Mouse (Mus musculus) forebrain, embryonic 16.5 days (tissue): ENCODE measurements at regions not wholly inside any gene's neighbourhood (a gene's known extent, or its start where the extent isn't known, plus 50 kb on each side); places are given as distances from the start of the nearest gene placed in this dataset.

ENCODE experiments used
- ATAC-seq: fragments of 200-750 bp; cut with Nextera tagmentation; 2 replicates; pipeline ENCODE4 v1.8.0; 2017; ENCODE audit warnings: mild to moderate bottlenecking, moderate library complexity
- H3K27ac ChIP-seq: fragments of 300-500 bp; sonication (generic); 2 replicates; pipeline ENCODE4 v1.5.1; 2014; ENCODE audit warnings: low read length, control low read depth
- H3K27me3 ChIP-seq: fragments of 300-500 bp; sonication (generic); replicated peaks from 2 replicates; pipeline ENCODE4 v1.6.1; 2014; ENCODE audit warnings: low read length; ENCODE audit not compliant: control insufficient read depth, insufficient read depth
- H3K36me3 ChIP-seq: fragments of 300-500 bp; sonication (generic); 2 replicates; pipeline ENCODE4 v1.6.1; 2014; ENCODE audit not compliant: control insufficient read depth, insufficient read depth
- H3K4me1 ChIP-seq: fragments of 300-500 bp; sonication (generic); replicated peaks from 2 replicates; pipeline ENCODE4 v1.6.1; 2014; ENCODE audit warnings: low read length; ENCODE audit not compliant: control insufficient read depth, insufficient read depth
- H3K4me2 ChIP-seq: fragments of 300-500 bp; sonication (generic); 2 replicates; pipeline ENCODE4 v1.6.1; 2014; ENCODE audit warnings: mild to moderate bottlenecking, low read length, control low read depth
- H3K4me3 ChIP-seq: fragments of 300-500 bp; sonication (generic); replicated peaks from 2 replicates; pipeline ENCODE4 v1.5.1; 2014; ENCODE audit warnings: mild to moderate bottlenecking, low read length, control low read depth
- H3K9ac ChIP-seq: fragments of 300-500 bp; sonication (generic); replicated peaks from 2 replicates; pipeline ENCODE4 v1.6.1; 2014; ENCODE audit warnings: low read depth, low read length, control low read depth
- H3K9me3 ChIP-seq: fragments of 300-500 bp; sonication (generic); 2 replicates; pipeline ENCODE4 v1.6.1; 2016; ENCODE audit warnings: low read length; ENCODE audit not compliant: control insufficient read depth
- WGBS: fragments of 180-500 bp; shearing (Covaris S2); extraction: QIAGEN DNeasy Blood & Tissue Kit; methylation state at CpG from one replicate; pipeline ENCODE4 v1.1.7; 2014; 5-methylcytosine and 5-hydroxymethylcytosine counted together

DNA sequence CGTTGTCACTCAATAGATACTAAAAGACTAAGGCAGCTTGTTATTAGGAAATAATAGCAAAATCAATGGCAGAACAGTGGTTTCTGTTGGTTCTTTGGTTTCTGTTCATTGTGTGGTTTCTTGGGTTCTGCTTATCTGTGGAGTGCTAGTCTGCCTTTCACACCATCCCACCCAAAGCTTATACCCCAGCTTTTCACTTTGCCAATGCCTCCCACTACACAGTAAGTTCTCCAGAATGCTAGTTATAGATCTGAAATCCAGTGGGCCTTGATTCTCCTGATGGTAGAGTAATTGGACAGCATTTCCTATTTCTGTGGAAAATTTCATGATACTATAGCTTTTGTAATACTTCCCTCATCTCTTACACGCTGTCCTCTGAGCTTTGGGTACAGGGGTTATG lies 700.8 kb upstream of the 1700009N14Rik start:
- H3K4me3 ChIP-seq = no peak overlapping the region
- H3K36me3 ChIP-seq = no peaks in the 10 kb centered on the region
- H3K9me3 ChIP-seq = no peaks in the 10 kb centered on the region
- ATAC-seq = no peak
- H3K27ac ChIP-seq = no peak overlapping the region
- no peaks in the 10 kb centered on the region for H3K27me3 ChIP-seq
- WGBS = 82% methylated on average over 2 of the region's 2 CpGs
- no peak overlapping the region for H3K4me2 ChIP-seq
- no peak overlapping the region for H3K9ac ChIP-seq
- no peaks in the 10 kb centered on the region for H3K4me1 ChIP-seq

DNA sequence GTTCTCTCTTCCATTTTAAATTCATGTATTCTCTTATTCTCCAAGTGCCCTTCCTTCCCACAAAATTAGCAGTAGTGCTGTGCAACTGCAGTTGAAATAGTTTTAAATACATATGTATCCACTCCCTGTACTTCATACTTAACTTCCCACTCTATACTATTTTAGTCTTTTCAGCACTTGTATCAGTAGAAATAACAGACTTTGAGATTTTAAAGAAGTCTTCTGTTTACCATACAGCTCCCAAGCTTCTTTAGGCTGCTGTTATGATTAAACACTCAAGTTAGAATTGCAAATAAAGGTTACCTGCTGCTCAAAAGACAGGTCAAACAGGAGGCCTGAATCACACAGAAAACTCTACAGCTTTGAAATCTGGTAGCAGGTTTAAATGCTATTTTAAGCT lies 665.1 kb upstream of the 1700009N14Rik start:
- no peaks in the 10 kb centered on the region for H3K9me3 ChIP-seq
- H3K27ac ChIP-seq = no peak overlapping the region
- H3K4me3 ChIP-seq = no peak overlapping the region
- no peaks in the 10 kb centered on the region for H3K36me3 ChIP-seq
- no peak overlapping the region for H3K4me2 ChIP-seq
- H3K27me3 ChIP-seq = no peaks in the 10 kb centered on the region
- H3K4me1 ChIP-seq = no peaks in the 10 kb centered on the region
- ATAC-seq = no peak
- no peak overlapping the region for H3K9ac ChIP-seq

DNA sequence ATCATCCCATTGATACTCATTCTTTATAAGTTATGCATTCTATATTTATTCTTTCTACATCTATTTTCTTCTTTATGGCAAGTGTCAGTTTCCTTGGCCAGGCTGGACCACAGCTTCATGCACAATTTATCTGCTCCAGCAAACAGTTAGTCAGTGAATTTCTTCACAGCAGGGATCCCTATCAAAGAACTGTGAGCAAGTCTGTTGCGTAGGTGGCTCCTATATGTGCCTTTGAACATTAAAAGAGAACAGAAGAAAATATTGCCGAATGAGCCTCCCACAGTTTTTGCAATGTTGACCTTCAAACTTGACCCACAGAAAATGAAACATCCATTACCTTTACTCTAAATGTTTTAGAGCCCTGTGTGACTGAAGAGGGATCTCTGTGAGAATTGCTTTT lies 625.0 kb upstream of the 1700009N14Rik start:
- no peak for ATAC-seq

DNA sequence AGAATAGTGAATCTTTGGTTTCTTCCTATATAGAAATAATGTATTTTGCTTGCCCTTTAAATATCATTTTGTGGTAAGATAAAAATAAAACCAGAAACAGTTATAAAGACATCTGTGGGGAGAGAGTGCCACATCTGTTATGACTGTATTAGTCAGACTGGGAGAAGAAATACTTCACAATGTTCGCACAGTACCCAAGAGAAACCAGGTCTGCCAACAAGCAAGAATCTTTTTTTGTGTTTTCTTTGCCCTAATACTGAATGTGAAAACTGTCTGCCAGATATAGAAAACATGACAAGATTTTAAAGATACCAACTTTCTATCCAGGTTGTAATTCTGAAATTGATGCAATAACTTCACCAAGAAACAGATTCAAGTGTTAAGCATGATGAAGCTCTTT lies 601.8 kb upstream of the 1700009N14Rik start:
- Histone ChIP-seq H3K4me2 (no peak overlapping the region), H3K27ac (no peak overlapping the region), H3K36me3 (no peaks in the 10 kb centered on the region), H3K9me3 (no peaks in the 10 kb centered on the region), H3K27me3 (no peaks in the 10 kb centered on the region), H3K4me1 (no peaks in the 10 kb centered on the region), H3K4me3 (no peak overlapping the region), H3K9ac (no peak overlapping the region)
- 95% methylated on average over 1 of the region's 1 CpGs for WGBS
- ATAC-seq = no peak

More for the DNA sequence above, 625.0 kb upstream of the 1700009N14Rik start:
- Histone ChIP-seq H3K9me3 (no peaks in the 10 kb centered on the region), H3K27me3 (no peaks in the 10 kb centered on the region), H3K4me2 (no peak overlapping the region), H3K9ac (no peak overlapping the region), H3K4me3 (no peak overlapping the region), H3K4me1 (no peaks in the 10 kb centered on the region), H3K27ac (no peak overlapping the region), H3K36me3 (no peaks in the 10 kb centered on the region)
- 89% methylated on average over 2 of the region's 2 CpGs for WGBS

DNA sequence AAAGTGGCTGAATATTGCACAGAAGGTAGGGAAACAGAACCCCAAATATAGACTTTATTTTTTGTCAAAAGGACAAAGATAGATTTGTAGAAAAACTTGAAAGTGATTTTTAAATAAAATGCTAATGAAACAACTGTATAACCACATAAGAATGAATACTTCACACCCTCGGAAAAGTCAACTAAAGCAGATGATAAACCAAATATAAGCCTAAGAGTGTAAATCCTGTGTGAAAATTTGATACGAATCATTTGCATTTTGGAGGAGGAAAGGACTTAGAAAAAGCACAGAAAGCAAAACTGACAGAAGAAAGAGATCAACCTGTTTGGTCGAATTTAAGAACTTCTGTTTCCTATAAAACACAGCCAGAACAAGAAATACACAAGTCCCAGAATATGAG lies 595.7 kb upstream of the 1700009N14Rik start:
- Histone ChIP-seq H3K4me2 (no peak overlapping the region), H3K9ac (no peak overlapping the region), H3K36me3 (no peaks in the 10 kb centered on the region), H3K4me1 (no peaks in the 10 kb centered on the region), H3K27ac (no peak overlapping the region), H3K4me3 (no peak overlapping the region), H3K9me3 (no peaks in the 10 kb centered on the region), H3K27me3 (no peaks in the 10 kb centered on the region)
- ATAC-seq = no peak
- WGBS = 65% methylated on average over 3 of the region's 3 CpGs

DNA sequence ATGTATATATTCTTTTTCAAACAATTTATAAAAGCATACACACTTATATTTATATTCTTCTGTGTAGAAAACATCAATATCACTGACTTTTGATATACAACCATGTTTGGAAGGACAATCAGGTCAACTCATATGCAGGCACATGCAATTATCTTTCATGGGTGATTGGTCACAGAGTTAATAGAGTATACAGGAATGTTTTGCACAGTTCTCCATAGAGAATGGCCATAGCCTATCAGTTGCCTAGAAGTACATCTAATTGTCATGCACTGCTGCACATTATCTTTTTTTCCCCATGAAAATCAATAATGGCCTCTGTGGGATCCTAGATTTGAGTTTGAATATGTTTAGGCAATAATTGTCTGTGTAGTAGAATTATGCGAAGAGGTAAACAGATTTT lies 549.5 kb upstream of the 1700009N14Rik start:
- H3K27me3 ChIP-seq = no peaks in the 10 kb centered on the region
- ATAC-seq = no peak
- no peaks in the 10 kb centered on the region for H3K36me3 ChIP-seq
- H3K9ac ChIP-seq = no peak overlapping the region
- H3K4me3 ChIP-seq = no peak overlapping the region
- H3K27ac ChIP-seq = no peak overlapping the region
- H3K9me3 ChIP-seq = no peaks in the 10 kb centered on the region
- WGBS = 96% methylated on average over 1 of the region's 1 CpGs
- no peak overlapping the region for H3K4me2 ChIP-seq
- H3K4me1 ChIP-seq = no peaks in the 10 kb centered on the region

DNA sequence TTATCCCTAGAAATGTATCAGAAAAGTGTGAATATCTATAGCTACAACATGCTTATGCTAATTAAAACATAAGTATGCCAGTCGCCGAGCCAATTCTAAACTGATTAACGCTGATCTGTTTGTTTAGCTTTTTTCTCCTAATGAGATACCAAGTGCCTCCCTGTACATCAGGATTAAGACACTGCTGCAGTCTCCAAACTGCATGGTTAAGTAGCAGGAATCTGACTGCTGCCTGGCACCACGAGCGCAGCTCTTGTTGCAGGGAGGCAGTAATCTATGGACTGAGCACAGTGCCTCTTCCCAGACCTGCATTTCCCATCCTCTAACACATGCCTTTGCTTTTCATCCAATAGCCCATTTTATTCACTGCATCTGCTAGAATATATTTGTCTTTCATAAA lies 523.3 kb upstream of the 1700009N14Rik start:
- H3K9ac ChIP-seq = no peak overlapping the region
- no peak overlapping the region for H3K4me2 ChIP-seq
- no peak overlapping the region for H3K4me3 ChIP-seq
- 33% methylated on average over 5 of the region's 5 CpGs for WGBS
- H3K27me3 ChIP-seq = no peaks in the 10 kb centered on the region
- H3K9me3 ChIP-seq = no peaks in the 10 kb centered on the region
- no peaks in the 10 kb centered on the region for H3K36me3 ChIP-seq
- H3K4me1 ChIP-seq = no peaks in the 10 kb centered on the region
- H3K27ac ChIP-seq = no peak overlapping the region
- peak; percentile 43 for ATAC-seq

DNA sequence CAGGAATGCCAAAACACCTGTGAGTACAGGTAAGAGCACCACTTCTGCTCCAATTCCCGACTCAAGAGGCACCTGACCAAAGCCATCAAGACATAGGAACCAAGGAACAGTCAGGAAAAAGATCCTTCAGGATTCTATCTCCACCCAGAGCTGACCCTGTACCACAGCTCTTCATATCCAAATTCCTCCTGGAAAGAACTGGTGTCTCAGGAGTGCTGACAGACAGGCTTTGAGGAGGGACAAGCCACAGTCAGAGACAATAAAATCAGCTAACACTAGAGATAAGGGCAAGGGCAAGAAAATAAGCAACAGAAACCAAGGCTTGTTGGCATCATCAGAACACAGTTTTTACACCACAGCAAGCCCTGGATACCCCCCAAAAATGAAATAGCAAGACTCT lies 496.5 kb upstream of the 1700009N14Rik start:
- Histone ChIP-seq H3K4me3 (no peak overlapping the region), H3K36me3 (no peaks in the 10 kb centered on the region), H3K4me2 (no peak overlapping the region), H3K9me3 (no peaks in the 10 kb centered on the region), H3K27ac (no peak overlapping the region), H3K27me3 (no peaks in the 10 kb centered on the region), H3K9ac (no peak overlapping the region), H3K4me1 (no peaks in the 10 kb centered on the region)
- ATAC-seq = no peak
- 62% methylated on average over 1 of the region's 1 CpGs for WGBS

DNA sequence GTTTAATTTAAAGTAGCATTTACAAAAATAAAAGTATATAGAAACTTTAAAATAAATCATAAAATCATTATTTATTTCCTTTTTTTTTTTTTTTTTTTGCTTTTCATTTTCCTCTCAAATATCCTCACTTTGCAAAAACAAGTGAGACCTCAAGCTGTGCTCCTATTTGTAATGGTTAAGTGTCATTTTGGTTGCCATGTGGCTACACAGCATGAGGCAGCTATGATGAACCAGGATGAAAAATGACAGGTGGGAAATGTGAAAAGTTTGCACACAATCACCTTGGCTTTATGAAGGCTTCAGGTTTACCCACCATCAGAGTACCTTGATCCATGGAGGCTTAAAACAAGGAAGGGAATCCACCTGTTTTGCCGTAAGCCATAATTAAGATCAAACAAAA lies 454.9 kb upstream of the 1700009N14Rik start:
- Histone ChIP-seq H3K4me3 (no peak overlapping the region), H3K9ac (no peak overlapping the region), H3K4me1 (no peaks in the 10 kb centered on the region), H3K36me3 (no peaks in the 10 kb centered on the region), H3K27me3 (no peaks in the 10 kb centered on the region), H3K9me3 (no peaks in the 10 kb centered on the region), H3K27ac (no peak overlapping the region), H3K4me2 (no peak overlapping the region)
- no peak for ATAC-seq
- WGBS = 91% methylated on average over 1 of the region's 1 CpGs
